Mouse (Mus musculus) WW6 (cell line): Measurements from ENCODE around the gene Rabgap1l.

Source experiments
- DNase-seq: peaks from one replicate; pipeline ENCODE4 v3.0.0-alpha.2; 2013; ENCODE audit warnings: low read depth, low spot score

The Rabgap1l gene

GRCm38 (mm10) chr1:160316239-160316638 is 476.8 kb downstream of the Rabgap1l start:
- no peak for DNase-seq

DNA sequence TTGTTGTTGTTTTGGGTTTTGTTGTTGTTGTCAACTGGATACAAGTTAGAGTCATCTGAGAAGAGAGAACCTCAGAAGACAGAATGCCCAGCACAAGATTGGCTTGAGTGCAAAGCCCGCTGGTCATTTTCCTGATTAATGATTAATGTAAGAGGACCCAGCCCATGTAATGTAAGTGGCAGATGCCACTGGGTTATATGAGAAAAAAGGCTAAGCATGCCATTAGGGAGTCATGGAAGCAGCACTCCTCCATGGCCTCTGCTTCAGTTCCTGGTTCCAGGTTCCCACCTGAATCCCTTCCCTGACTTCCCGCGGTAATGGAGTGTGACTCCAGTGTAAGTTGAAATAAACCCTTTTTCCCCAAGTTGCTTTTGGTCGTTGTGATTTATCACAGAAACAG is 480.4 kb downstream of the Rabgap1l start:
- no peak for DNase-seq

- DNase-seq = no peak
These were observed 481.1 kb downstream of the Rabgap1l start for GRCm38 (mm10) chr1:160311861-160312260.

- peak; percentile 36 for DNase-seq
These were observed 483.1 kb downstream of the Rabgap1l start for GRCm38 (mm10) chr1:160309951-160310350.

DNA sequence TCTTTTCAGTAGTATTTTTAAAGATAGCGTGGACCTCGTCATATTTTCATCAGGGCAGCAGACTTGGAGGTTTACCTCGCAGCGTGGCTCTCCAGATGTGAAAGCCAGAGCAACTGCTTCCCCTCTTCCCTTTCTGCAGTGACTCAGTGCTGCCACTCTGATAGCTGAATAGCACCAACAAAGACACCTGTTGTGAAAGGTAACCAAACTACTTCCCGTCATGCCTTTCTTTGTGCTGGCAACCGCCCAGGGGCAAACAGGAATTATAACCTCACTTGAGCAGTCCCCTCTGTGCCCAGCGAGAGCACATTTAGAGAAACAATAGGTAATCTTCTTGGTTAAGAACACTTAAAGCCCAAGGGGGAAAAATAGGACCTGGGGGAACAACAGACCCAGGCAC is 484.0 kb downstream of the Rabgap1l start:
- DNase-seq = peak; percentile 28

- DNase-seq = no peak
These were observed 484.5 kb downstream of the Rabgap1l start for GRCm38 (mm10) chr1:160308498-160308897.

DNA sequence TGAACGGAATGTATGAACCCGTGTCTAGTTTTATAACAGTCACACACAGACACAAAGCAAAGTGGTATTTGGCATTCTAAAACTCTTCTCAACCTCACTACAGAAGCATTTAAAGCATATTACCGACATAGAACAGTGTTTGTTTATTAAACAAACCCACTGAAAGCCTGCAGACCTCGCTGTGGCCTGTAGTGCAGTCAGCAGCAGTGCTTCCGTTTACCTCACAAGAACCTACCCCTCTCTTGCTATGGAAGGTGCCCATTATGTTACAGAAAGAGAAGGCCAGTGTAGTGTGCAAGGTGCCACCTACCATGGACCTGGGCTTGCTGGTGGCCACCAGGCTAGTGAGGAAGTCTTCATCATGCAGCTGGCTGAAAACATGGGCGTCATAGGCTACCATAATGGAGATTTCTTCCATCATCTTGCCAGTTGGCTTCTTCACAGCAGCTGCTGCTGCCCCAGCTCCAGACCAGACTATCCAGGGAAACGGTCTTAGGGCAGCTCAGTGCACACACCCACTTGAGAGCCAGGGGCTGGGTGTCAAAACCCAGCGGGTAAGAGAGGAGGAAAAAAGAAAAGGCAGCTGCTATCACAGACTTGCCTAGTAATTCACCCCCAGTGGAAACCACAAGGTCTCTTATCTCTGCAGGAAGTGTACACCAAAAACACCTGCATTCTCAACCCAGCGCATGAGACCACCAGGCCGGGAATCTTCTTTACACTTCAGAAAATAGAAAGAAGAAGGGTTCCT is 486.0 kb downstream of the Rabgap1l start:
- DNase-seq = no peak

DNA sequence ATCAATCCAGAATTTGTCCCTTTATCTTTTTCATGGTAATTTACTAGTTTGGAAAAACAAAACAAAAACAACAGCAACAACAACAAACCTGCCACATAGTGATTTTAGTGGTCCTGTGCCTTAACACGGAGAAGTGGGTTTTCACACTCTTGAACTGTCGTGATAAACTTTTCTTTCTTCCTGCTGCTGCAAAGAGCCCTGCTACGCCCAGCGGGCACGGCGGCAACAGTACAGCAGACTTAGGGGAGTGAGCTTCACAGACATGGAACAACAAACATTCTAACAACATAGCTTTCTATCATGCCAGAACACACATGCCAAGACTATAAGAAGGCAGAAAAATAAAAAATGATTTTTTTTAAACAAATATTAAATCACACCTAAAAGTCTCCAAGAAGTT is 486.7 kb downstream of the Rabgap1l start:
- DNase-seq = no peak

GRCm38 (mm10) chr1:160305826-160306225 is 487.2 kb downstream of the Rabgap1l start:
- DNase-seq = no peak

DNA sequence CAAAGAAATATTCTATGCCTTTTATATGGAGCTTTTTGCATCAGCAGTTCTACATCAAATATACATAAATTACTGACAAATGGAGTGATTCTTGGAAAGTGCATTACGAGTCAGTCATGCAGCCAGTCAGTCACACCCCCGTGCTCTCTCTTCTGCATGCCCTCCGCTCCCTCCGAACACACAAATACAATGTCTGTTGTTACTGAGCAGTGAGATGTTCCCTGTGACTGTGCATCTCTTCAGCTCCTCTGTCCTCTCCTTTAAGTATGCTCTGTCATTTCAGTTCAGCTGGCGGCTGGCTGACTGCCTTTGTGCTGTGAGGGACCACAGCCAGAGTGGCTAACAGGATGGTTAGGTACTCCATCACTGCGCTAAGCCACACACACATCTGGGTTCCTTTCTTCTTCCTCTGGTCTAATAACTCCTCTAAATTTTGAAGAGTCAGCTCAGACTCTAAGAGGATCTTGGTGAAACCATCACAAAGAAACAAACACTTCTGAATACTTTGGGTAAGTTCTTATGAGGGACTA is 488.0 kb downstream of the Rabgap1l start:
- DNase-seq = no peak

- no peak for DNase-seq
These were observed 490.7 kb downstream of the Rabgap1l start for GRCm38 (mm10) chr1:160302268-160302667.

- no peak for DNase-seq
These were observed 491.9 kb downstream of the Rabgap1l start for GRCm38 (mm10) chr1:160301156-160301555.

- DNase-seq = no peak
These were observed 492.3 kb downstream of the Rabgap1l start for GRCm38 (mm10) chr1:160300704-160301103.

DNA sequence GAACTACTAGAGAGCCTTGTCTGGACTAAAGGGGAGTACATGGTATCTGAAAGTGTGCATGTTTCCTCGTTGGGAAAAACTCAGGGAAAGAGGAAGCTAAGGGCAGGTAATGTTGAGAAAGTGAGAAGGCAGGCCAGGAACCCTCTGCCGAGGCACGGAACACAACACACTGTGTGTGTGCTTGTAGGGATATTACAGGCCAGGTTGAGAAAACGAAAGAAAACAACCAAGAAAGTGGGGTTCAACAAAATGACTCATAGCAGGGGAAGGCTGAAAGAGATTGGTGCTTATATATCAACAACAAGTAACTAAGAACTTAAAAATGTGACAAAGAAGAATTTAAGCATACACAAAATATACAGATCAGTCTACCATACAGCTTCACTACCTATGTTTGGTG is 493.0 kb downstream of the Rabgap1l start:
- DNase-seq = no peak

DNA sequence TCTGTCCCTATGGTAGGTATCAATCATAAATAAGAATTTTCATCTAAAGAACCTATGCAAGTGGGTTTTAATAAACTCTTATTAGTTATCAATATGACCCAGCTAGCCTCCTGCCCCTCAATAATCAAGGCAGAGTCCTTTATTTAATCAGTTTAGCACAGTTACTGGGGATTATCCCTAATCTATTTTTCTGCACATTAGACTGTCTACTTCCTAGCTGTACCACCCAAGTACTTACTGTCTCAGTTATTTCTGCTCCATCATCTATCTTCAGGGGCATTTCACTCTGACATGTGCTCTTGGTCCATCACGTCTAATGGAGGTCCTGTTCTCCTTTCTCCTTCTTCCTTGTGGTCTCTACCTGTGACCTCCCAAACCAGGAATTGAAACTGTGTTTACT is 494.1 kb downstream of the Rabgap1l start:
- DNase-seq = no peak

- no peak for DNase-seq
These were observed 495.3 kb downstream of the Rabgap1l start for GRCm38 (mm10) chr1:160297701-160298100.

- no peak for DNase-seq
These were observed 497.7 kb downstream of the Rabgap1l start for GRCm38 (mm10) chr1:160295323-160295722.

- DNase-seq = no peak
These were observed 499.5 kb downstream of the Rabgap1l start for GRCm38 (mm10) chr1:160293488-160293887.

DNA sequence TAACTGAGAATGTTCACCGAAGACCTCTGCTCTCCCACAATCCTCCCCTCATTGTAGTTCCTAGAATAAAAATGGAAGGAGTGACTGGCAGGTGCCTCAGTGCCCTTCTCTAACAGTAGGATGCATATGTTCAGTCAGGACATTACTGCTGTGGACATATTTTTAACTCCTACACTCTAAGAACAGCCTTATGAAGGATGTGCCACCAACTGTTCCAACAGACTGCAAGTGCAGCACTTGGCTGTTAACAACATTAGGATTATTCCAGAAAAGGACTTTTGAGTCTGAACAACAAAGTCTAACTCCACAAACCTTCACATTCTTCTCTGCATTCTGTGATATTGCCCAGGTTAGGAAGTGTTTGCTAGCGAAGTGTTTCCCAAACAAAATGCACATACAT is 501.0 kb downstream of the Rabgap1l start:
- no peak for DNase-seq

GRCm38 (mm10) chr1:160290242-160290641 is 502.8 kb downstream of the Rabgap1l start:
- DNase-seq = no peak

- no peak for DNase-seq
These were observed 505.9 kb downstream of the Rabgap1l start for GRCm38 (mm10) chr1:160287058-160287645.

GRCm38 (mm10) chr1:160286400-160287057 is 506.5 kb downstream of the Rabgap1l start:
- no peak for DNase-seq

DNA sequence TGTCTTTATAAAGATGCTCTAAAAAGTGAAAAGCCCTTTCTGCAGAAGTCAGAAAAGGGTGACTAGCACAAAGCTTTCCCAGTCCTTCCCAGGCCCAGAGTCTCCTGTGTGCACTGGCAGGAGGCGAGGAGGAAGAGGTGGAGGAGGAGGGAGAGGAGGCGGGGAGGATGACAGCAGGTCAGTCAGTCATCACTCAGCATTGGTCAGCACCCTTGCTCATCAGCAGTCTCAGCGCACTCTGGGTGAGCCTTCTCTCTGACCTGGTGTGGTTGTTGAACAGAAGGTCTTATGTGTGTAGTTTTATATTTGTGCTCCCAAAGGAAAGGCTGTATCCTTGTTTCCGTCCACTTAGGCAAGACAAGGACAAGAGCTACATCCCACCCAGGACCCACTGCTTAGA is 508.8 kb downstream of the Rabgap1l start:
- DNase-seq = no peak
